Mouse (Mus musculus) heart, embryonic 12.5 days (tissue): Measurements from ENCODE around the gene Gnai3. TPM values are rescaled to one million over a fixed set of nuclear protein-coding genes. Genes with fewer than 3 reads are reported as not detected.

Experiments
- ATAC-seq: fragments of 200-750 bp; cut with Nextera tagmentation; 2 replicates; pipeline ENCODE4 v1.8.0; 2017; ENCODE audit warnings: moderate TSS enrichment, moderate library complexity; ENCODE audit not compliant: insufficient number of reproducible peaks, low FRiP score
- H3K27ac ChIP-seq: fragments of 300-500 bp; sonication (generic); 2 replicates; pipeline ENCODE4 v1.5.1; 2016; ENCODE audit warnings: mild to moderate bottlenecking, moderate library complexity; ENCODE audit not compliant: poor library complexity, severe bottlenecking
- H3K27me3 ChIP-seq: fragments of 300-500 bp; sonication (generic); replicated peaks from 2 replicates; pipeline ENCODE4 v1.6.1; 2016; ENCODE audit warnings: mild to moderate bottlenecking, moderate library complexity
- H3K36me3 ChIP-seq: fragments of 300-500 bp; sonication (generic); 2 replicates; pipeline ENCODE4 v1.6.1; 2016; ENCODE audit warnings: mild to moderate bottlenecking, moderate library complexity
- H3K4me1 ChIP-seq: fragments of 300-500 bp; sonication (generic); replicated peaks from 2 replicates; pipeline ENCODE4 v1.6.1; 2016; ENCODE audit warnings: mild to moderate bottlenecking
- H3K4me2 ChIP-seq: fragments of 300-500 bp; sonication (generic); 2 replicates; pipeline ENCODE4 v1.6.1; 2016; ENCODE audit warnings: mild to moderate bottlenecking, moderate library complexity
- H3K4me3 ChIP-seq: fragments of 300-500 bp; sonication (generic); 2 replicates; pipeline ENCODE4 v1.5.1; 2016; ENCODE audit warnings: mild to moderate bottlenecking
- H3K9ac ChIP-seq: fragments of 300-500 bp; sonication (generic); 2 replicates; pipeline ENCODE4 v1.6.1; 2016; ENCODE audit warnings: mild to moderate bottlenecking, moderate library complexity
- H3K9me3 ChIP-seq: fragments of 300-500 bp; sonication (generic); replicated peaks from 2 replicates; pipeline ENCODE4 v1.6.1; 2016; ENCODE audit warnings: mild to moderate bottlenecking, moderate library complexity
- WGBS: fragments of 180-500 bp; shearing (Covaris S2); methylation state at CpG from one replicate; pipeline ENCODE4 v1.1.7; 2016; 5-methylcytosine and 5-hydroxymethylcytosine counted together
- polyA plus RNA-seq: library from polyadenylated mRNA; unstranded; fragments of >200 nt; fragmentation: Nextera tagmentation; extraction: Ambion mirVana; gene quantifications from 2 replicates; pipeline ENCODE4 v1.2.1, GENCODE M21; 2016

Gene Gnai3
- 94.9 and 97.0 TPM in 2 replicates for polyA plus RNA-seq

DNA sequence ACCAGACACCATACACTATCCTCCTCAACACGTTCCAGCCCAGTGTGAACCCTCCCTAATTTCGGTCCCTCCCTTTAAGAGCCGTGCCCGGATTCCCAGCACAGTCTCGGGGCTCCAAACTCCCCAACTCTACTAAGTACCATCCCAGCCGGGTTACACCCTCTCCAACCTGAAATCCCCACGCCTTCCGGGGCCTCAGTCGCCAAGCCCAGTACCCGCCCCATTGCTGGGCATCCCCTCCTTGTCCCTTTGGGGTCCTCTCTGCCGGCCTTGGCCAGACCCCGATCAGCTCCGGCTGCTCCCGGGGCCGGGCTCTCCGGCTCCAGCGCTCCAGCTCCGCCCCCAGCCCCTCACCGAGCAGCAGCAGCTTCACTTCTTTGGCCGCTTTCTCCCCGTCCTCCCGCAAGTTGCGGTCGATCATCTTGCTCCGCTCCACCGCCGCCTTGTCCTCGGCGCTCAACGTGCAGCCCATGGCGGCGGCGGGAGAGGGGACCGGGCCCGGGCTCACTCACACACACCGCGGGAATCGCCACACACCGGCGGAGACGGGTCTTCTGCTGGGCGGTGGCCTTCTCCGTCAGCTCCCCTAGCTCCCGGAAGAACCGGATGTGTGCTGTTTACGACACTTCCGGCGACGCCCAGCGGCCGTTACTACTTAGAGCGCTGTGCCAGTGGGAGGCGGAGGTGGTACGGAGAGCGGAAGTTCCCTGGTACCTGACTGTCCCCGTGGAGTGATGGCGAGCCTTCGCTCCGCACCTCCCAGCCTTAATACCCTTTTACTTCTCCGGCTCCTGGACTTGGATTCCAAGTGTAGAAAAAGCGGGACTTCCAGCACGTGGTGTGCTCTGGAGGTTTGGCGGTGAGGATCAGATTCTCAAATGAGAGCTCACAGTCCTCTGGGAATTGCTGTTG, at the start of gene Gnai3:
TSS of gene Gnai3 (minus strand) at position 613 of the 912 bp plus-strand sequence.
- peaks cover 11% of the 10 kb centered on the region for H3K4me1 ChIP-seq
- no peaks in the 10 kb centered on the region for H3K9me3 ChIP-seq
- peak within 1 kb of the TSS; percentile 82 for H3K4me3 ChIP-seq
- H3K9ac ChIP-seq: peak within 1 kb of the TSS; percentile 90
- under 1% methylated on average over 63 of the region's 63 CpGs for WGBS
- H3K27me3 ChIP-seq: no peaks in the 10 kb centered on the region
- peaks cover 2% of the 10 kb centered on the region; the same call in 1 of the 2 replicates for H3K36me3 ChIP-seq
- peak within 1 kb of the TSS; percentile 68 for H3K4me2 ChIP-seq
- peak within 1 kb of the TSS; percentile 92 for H3K27ac ChIP-seq
- ATAC-seq: peak; percentile 96

GRCm38 (mm10) chr3:108195287-108195686, 49.3 kb upstream of the Gnai3 start:
- no peaks in the 10 kb centered on the region for H3K27me3 ChIP-seq
- no peak overlapping the region for H3K9ac ChIP-seq
- H3K4me2 ChIP-seq: no peak overlapping the region
- H3K27ac ChIP-seq: no peak overlapping the region
- 81% methylated on average over 4 of the region's 4 CpGs for WGBS
- 0 out of 2 replicates have a peak, but pooled peaks cover 6% of the 10 kb centered on the region for H3K36me3 ChIP-seq
- peaks cover 54% of the 10 kb centered on the region for H3K4me1 ChIP-seq
- no peak for ATAC-seq
- H3K9me3 ChIP-seq: no peaks in the 10 kb centered on the region
- no peak overlapping the region for H3K4me3 ChIP-seq

DNA sequence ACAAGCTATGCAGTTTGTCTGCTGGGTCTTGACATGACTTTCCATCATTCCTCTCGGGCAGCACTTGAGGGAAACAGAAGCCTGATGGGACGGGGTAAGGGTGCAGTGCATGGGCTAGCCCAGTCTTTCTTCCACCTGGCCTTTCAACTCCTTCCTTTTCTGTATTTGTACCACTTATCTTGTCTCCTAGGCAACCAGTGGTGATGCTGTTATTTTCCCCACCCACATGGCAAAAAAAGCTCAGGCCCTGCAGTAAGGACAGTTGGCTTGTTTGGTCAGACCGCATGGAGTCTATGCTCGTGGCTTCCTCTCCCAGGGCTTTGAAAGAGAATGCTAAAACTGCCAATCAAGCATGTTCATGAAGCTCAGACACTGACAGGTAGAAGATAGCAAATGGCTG, 47.7 kb upstream of the Gnai3 start:
- 45% methylated on average over 4 of the region's 4 CpGs for WGBS
- ATAC-seq: no peak
- Histone ChIP-seq H3K36me3 (no peaks in the 10 kb centered on the region), H3K4me1 (peaks cover 56% of the 10 kb centered on the region), H3K27me3 (no peaks in the 10 kb centered on the region), H3K27ac (no peak overlapping the region), H3K9me3 (no peaks in the 10 kb centered on the region), H3K4me2 (no peak overlapping the region), H3K9ac (no peak overlapping the region), H3K4me3 (no peak overlapping the region)

DNA sequence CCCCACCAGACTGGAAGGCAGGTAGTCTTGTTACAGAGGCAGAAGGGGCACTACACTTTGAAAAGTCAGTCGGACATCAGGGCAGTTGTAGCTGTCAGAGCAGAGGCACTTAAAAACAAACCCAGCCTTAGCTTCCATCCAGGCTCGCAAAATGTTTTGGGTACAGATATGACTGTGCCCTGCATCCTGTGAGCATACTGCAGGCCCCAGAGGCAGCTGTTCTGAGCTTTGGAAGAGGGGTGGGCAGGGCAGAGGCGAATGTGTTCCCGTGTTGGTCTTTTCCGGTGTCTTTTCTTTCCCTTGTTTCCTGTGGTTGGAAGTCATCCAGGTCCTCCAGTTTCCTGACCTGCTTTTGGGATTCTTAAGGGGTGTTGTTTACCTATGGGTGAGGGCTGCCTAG, 44.0 kb upstream of the Gnai3 start:
- H3K4me1 ChIP-seq: peaks cover 41% of the 10 kb centered on the region
- H3K4me3 ChIP-seq: no peak overlapping the region
- H3K4me2 ChIP-seq: peak overlapping the region; percentile 31; the same call in 1 of the 2 replicates
- WGBS: 47% methylated on average over 5 of the region's 5 CpGs
- no peak overlapping the region for H3K27ac ChIP-seq
- 0 out of 2 replicates have a peak, but pooled peaks cover 3% of the 10 kb centered on the region for H3K36me3 ChIP-seq
- H3K9me3 ChIP-seq: no peaks in the 10 kb centered on the region
- peaks cover 22% of the 10 kb centered on the region for H3K27me3 ChIP-seq
- ATAC-seq: no peak
- no peak overlapping the region for H3K9ac ChIP-seq

- no peak overlapping the region for H3K4me3 ChIP-seq
- H3K4me1 ChIP-seq: peaks cover 40% of the 10 kb centered on the region
- H3K4me2 ChIP-seq: no peak overlapping the region
- ATAC-seq: no peak
- H3K27me3 ChIP-seq: peaks cover 26% of the 10 kb centered on the region
- no peaks in the 10 kb centered on the region for H3K9me3 ChIP-seq
- 61% methylated on average over 9 of the region's 9 CpGs for WGBS
- no peak overlapping the region for H3K9ac ChIP-seq
- 0 out of 2 replicates have a peak, but pooled peaks cover 3% of the 10 kb centered on the region for H3K36me3 ChIP-seq
- no peak overlapping the region for H3K27ac ChIP-seq
Observed at GRCm38 (mm10) chr3:108188716-108189490, 43.0 kb upstream of the Gnai3 start.

- ATAC-seq: no peak
- WGBS: 66% methylated on average over 20 of the region's 20 CpGs
- Histone ChIP-seq H3K36me3 (0 out of 2 replicates have a peak, but pooled peaks cover 3% of the 10 kb centered on the region), H3K9me3 (no peaks in the 10 kb centered on the region), H3K4me1 (peaks cover 31% of the 10 kb centered on the region), H3K9ac (peak overlapping the region; percentile 93; the same call in 1 of the 2 replicates), H3K27me3 (peaks cover 28% of the 10 kb centered on the region), H3K4me3 (peak overlapping the region; percentile 96), H3K27ac (no peak overlapping the region), H3K4me2 (peak overlapping the region; percentile 100)
Observed at GRCm38 (mm10) chr3:108187111-108187795, 41.3 kb upstream of the Gnai3 start.

DNA sequence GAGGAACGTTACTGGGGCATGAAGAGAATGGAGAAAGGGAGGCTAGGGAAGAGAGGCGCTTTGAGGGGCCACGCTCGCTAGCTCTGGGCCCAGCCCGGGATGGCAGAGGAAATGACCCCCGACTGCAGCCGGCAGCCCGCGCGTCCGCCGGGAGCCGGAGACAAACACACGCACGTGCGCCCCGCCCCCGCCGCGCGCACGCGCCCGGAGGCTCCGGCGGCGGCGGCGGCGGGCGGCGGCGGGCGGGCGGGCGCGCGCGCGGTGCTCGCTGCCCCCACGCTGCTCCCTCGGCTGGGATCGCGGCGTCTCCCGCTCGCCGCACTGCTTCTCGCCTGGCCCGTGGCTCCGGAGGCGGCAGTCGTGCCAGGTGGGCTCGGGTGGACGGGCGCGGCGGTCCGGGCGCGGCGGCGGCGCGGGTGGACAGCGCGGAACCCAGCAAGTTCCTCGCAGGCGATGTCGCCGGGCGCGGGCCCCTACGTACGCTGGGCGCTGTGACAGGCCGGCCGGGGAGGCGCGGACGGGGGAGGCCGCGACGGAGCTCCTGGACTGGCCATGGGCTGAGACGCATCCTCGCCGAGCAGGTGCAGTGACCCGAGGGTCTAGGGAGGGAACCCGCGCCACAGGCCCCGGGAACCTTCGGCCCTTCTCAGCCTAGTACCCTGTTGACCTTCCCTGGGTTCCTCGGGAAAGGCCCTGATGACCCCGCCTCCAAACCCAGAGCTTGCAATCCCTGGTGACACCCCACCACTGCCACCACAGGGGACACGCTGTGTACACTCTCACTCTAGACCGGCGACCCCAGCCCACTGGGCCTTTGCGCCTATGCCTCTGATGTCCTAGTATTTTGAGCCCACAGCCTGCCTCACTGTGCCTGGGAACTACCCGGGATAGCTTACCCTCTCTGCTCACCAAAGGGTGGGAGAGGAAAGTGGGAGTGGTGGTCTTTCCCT, 40.4 kb upstream of the Gnai3 start, which contains the start of gene Amigo1:
TSS of gene Amigo1 (plus strand) at position 238 of the 950 bp plus-strand sequence.
- WGBS: 2% methylated on average over 87 of the region's 100 CpGs
- peaks cover 28% of the 10 kb centered on the region for H3K27me3 ChIP-seq
- ATAC-seq: peak; percentile 74

DNA sequence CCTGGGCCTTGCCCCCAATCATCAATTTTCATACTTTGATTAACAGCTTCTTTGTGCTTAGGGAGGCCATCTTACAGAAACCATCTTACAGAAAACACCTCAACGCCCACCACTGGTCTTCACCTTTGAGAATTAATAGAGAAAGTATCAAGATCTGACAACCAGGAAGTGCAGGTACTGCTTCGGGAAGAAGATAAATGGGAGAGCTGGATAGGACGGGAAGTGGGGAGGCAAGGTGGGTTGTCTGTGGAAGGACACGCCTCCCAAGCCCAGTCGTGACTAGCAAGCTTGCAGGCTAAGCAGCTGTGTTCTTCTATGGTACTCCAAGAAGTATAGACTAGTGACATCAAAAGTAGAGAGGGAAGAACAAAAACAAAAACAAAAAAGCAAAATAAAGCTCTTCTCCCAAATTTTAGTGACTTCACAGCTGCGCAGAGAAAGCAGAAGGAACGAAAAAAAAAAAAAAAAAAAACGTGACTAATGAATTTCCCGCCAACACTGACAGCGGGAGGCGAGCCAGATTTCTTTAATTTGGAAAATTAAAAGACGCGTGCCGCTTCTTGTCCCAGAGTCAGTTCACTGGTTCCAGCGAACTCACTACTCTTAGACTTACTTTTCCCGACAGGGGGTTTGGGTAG, 39.6 kb upstream of the Gnai3 start:
- Histone ChIP-seq H3K36me3 (0 out of 2 replicates have a peak, but pooled peaks cover 3% of the 10 kb centered on the region), H3K4me3 (peak overlapping the region; percentile 96), H3K4me1 (peaks cover 23% of the 10 kb centered on the region), H3K4me2 (peak overlapping the region; percentile 100), H3K27ac (no peak overlapping the region), H3K27me3 (peaks cover 28% of the 10 kb centered on the region), H3K9ac (peak overlapping the region; percentile 93), H3K9me3 (no peaks in the 10 kb centered on the region)
- ATAC-seq: no peak
- 3% methylated on average over 16 of the region's 16 CpGs for WGBS

More for the DNA sequence above, 40.4 kb upstream of the Gnai3 start, which contains the start of gene Amigo1:
- Histone ChIP-seq H3K27ac (no peak within 1 kb of the TSS), H3K9ac (peak within 1 kb of the TSS; percentile 93), H3K4me1 (peaks cover 27% of the 10 kb centered on the region), H3K4me2 (peak within 1 kb of the TSS; percentile 100), H3K36me3 (0 out of 2 replicates have a peak, but pooled peaks cover 3% of the 10 kb centered on the region), H3K4me3 (peak within 1 kb of the TSS; percentile 96), H3K9me3 (no peaks in the 10 kb centered on the region)

GRCm38 (mm10) chr3:108184742-108185141, 38.8 kb upstream of the Gnai3 start:
- no peak for ATAC-seq

More at GRCm38 (mm10) chr3:108184742-108185141, 38.8 kb upstream of the Gnai3 start:
- Histone ChIP-seq H3K4me2 (no peak overlapping the region), H3K36me3 (0 out of 2 replicates have a peak, but pooled peaks cover 3% of the 10 kb centered on the region), H3K4me1 (peaks cover 17% of the 10 kb centered on the region), H3K9me3 (no peaks in the 10 kb centered on the region), H3K4me3 (no peak overlapping the region), H3K27ac (no peak overlapping the region), H3K9ac (no peak overlapping the region), H3K27me3 (peaks cover 28% of the 10 kb centered on the region)
- 56% methylated on average over 3 of the region's 3 CpGs for WGBS
